Mouse (Mus musculus): ENCODE results near the gene Rnf208.

Gene Rnf208

GRCm38 (mm10) chr2:25224766-25225752 lies 17.0 kb upstream of the Rnf208 start:
- DNase-seq (ENCODE audit: low spot score in 2 of 2): peak; percentile 99 to 100

GRCm38 (mm10) chr2:25225811-25226379 lies 16.2 kb upstream of the Rnf208 start:
- no peak for DNase-seq (ENCODE audit: low spot score in 2 of 2)

GRCm38 (mm10) chr2:25226864-25227263 lies 15.2 kb upstream of the Rnf208 start:
- peak; percentile 41 to 65 for DNase-seq (ENCODE audit: low spot score in 2 of 2)

GRCm38 (mm10) chr2:25227406-25227805 lies 14.6 kb upstream of the Rnf208 start:
- no peak for DNase-seq (ENCODE audit: low spot score in 2 of 2)

- peak; percentile 80 for DNase-seq (ENCODE audit: low spot score in 2 of 2)
Measured at GRCm38 (mm10) chr2:25228431-25228889, 13.6 kb upstream of the Rnf208 start.

- DNase-seq (ENCODE audit: low spot score in 2 of 2): no peak
Measured at GRCm38 (mm10) chr2:25228995-25229530, 13.0 kb upstream of the Rnf208 start.

- DNase-seq (ENCODE audit: low spot score in 2 of 2): no peak
Measured at GRCm38 (mm10) chr2:25229582-25229981, 12.5 kb upstream of the Rnf208 start.

GRCm38 (mm10) chr2:25230581-25230980 lies 11.5 kb upstream of the Rnf208 start:
- DNase-seq (ENCODE audit: low spot score in 2 of 2): no peak

GRCm38 (mm10) chr2:25231038-25231437 lies 11.0 kb upstream of the Rnf208 start:
- no peak for DNase-seq (ENCODE audit: low spot score in 2 of 2)

GRCm38 (mm10) chr2:25233421-25233820 lies 8.6 kb upstream of the Rnf208 start:
- no peak for DNase-seq (ENCODE audit: low spot score in 2 of 2)

- no peak for DNase-seq (ENCODE audit: low spot score in 2 of 2)
Measured at GRCm38 (mm10) chr2:25234050-25234449, 8.0 kb upstream of the Rnf208 start, which contains the start of gene Slc34a3. Slc34a3 (minus strand) TSS chr2:25234364.

- DNase-seq (ENCODE audit: low spot score in 2 of 2): no peak
Measured at GRCm38 (mm10) chr2:25234551-25235220, 7.4 kb upstream of the Rnf208 start.

GRCm38 (mm10) chr2:25236614-25237013 lies 5.4 kb upstream of the Rnf208 start, which contains the start of gene Rnf224:
Rnf224 (minus strand) TSS chr2:25236787.
- no peak for DNase-seq (ENCODE audit: low spot score in 2 of 2)

GRCm38 (mm10) chr2:25237522-25237921 lies 4.5 kb upstream of the Rnf208 start:
- DNase-seq (ENCODE audit: low spot score in 2 of 2): no peak

- no peak for DNase-seq (ENCODE audit: low spot score in 2 of 2)
Measured at GRCm38 (mm10) chr2:25238106-25238505, 3.9 kb upstream of the Rnf208 start.

GRCm38 (mm10) chr2:25239766-25240165 lies 2.3 kb upstream of the Rnf208 start:
- DNase-seq (ENCODE audit: low spot score in 2 of 2): no peak

- no peak for DNase-seq (ENCODE audit: low spot score in 2 of 2)
Measured at GRCm38 (mm10) chr2:25240310-25240709, 1.7 kb upstream of the Rnf208 start.

- peak in 1 of 2 experiments; percentile 66 for DNase-seq (ENCODE audit: low spot score in 2 of 2)
Measured at GRCm38 (mm10) chr2:25240723-25241437, 1.2 kb upstream of the Rnf208 start.

- DNase-seq (ENCODE audit: low spot score in 2 of 2): no peak
Measured at GRCm38 (mm10) chr2:25241438-25241775, 648 bp upstream of the Rnf208 start.

GRCm38 (mm10) chr2:25243342-25243741 lies 1.3 kb downstream of the Rnf208 start:
- DNase-seq (ENCODE audit: low spot score in 2 of 2): no peak

GRCm38 (mm10) chr2:25244144-25244543 lies 2.1 kb downstream of the Rnf208 start:
- no peak for DNase-seq (ENCODE audit: low spot score in 2 of 2)

Measured in frontal cortex, postnatal 10 days (tissue).